Mouse (Mus musculus) adrenal gland, postnatal 14 days (tissue): ENCODE measurements around the gene Bbof1. TPM values are rescaled to one million over a fixed set of nuclear protein-coding genes. Genes with fewer than 3 reads are reported as not detected.

Experiments
- DNase-seq: peaks from one replicate; pipeline ENCODE4 v3.0.0; 2021; ENCODE audit warnings: mixed read lengths
- long read RNA-seq, 2 experiments: library from polyadenylated mRNA; stranded (forward); transcript quantifications; one replicate each; pipeline ENCODE4 v2.0.0; 2021
- total RNA-seq: library from RNA; stranded (reverse); gene quantifications from 2 replicates; pipeline ENCODE4 v1.2.3, GENCODE M21; 2021

The Bbof1 gene
- 3.9 and 7.2 TPM in 2 replicates for total RNA-seq
- long read RNA-seq, experiment 1, partial matches to known transcripts: 2 of 12 reads
- long read RNA-seq, experiment 1, other reads (novel, unspliced or antisense): 9 of 12 reads
- long read RNA-seq, experiment 2, partial matches to known transcripts: 3 of 10 reads
- long read RNA-seq, experiment 2, other reads (novel, unspliced or antisense): 6 of 10 reads

DNA sequence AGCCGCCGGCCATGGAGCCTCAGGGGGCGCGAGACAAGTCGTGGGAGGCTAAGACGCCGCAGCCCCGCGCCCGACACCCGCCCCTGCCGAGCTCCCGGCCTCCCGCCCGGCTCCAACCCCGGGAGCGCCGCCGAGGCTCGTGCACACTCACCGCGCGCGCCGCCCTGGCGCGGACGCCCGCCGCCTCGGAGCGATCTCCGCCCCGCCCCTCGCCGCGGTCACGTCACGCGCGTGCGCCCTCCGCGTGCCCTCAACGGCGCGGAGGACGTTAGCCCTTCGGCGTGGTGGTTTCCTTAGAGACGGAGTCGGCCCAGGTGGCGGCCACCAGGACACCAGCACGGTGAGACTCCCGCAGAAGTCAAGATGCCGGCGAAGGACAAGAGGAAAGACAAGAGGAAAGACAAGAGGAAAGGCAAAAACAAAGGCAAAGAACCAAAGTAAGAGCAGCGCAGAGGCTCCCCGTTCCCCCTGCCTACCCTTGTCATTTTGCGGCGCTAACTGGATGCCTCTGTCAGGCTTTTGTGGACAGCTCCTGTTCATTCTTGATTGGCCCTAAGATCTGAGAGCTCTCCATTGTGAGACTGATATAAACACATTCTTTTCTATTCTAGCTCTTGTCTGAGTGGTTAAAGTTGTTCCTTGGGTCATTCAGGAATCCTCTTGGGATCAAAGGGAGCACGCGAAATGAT is at the start of gene Bbof1, which contains the start of gene Entpd5:
Gene Bbof1, plus strand, starts transcription at position 253 of the 689 bp plus-strand sequence.
Gene Entpd5, minus strand, starts transcription at position 211 of the 689 bp plus-strand sequence.
- peak; percentile 96 for DNase-seq

DNA sequence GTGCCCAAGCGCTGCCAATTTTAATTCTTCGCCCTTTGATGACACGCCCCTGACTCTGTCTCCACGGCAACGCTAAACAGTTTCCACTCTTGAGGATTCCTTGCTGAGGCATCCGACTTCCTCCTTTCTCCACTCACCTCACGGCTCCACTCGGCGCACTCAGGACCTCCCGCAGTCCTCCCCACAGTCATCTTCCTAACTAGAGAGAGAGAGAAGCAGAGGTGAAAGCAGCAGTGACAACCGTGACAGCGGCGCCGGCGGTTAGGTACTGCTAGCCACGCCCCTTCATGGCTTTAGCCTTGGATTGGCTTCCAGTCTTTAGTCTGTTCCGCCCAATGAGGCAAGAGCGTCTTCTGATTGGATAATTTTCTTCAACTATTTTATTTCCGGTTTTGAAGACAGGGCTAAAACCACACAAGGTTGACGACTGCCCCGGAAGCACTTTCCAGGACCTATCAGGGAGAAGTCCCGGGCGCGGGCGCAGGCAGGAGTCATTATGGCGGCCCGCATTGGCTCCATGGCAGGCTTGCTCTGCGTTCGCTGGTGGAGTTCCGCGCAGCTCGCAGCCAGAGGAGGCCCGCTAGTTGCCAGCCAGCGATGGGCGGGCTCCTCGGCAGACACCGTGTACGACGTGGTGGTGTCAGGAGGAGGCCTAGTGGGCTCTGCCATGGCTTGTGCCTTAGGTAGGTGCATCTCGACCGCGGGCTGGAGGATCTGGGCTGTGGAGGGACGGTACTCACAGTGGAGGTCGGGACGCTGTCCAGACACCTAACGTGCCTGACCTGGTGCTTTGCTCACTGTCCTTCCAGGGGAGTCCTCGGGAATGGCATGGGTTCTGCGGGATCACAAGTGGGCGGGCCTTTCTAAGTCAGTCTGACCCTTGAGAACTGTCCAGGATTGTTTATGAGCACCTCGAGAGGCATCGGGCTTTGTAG is 47.0 kb upstream of the Bbof1 start, which contains the start of the genes Coq6 and Fam161b:
Gene Coq6, plus strand, starts transcription at position 103 of the 935 bp plus-strand sequence.
Gene Fam161b, minus strand, starts transcription at position 279 of the 935 bp plus-strand sequence.
- peak; percentile 98 for DNase-seq

DNA sequence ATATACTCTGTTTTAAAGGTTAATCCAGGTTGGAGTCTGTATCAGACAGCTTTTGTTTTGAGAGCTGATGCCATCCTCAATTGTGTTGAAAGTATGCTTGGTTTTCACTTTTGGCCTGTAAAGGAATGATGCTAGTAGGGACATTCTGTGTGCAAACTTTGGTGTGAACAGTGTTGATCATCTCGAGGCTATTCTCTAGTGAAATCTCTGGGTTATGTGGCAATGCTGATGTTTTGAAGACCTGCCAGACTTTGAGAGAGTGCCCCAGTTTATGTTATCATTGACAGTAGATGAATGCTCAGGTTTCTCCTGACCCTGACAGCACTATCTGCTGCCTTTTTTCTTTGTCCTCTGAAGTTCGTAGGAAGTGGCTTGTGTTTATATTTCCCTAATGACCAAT is 46.0 kb upstream of the Bbof1 start:
- peak; percentile 45 for DNase-seq

DNA sequence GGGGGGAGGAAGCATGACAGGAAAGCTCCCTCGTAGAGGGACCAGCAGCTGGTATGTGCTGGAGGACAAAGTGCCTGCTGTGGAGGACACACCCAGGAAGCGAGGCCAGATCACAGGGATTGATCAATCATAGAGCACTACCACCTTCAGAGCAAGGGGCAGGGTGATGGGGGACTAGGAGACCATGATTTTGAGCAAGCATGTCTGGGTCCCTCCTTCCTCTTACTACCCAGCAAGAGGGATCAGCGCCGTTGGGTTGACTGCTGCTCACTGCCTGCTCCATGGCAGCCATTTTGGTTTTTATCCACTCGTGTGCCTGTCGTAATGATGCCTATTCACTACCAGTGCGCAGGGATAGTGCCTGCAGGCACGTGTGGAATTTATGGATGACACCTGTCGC is 44.6 kb upstream of the Bbof1 start:
- DNase-seq: no peak

DNA sequence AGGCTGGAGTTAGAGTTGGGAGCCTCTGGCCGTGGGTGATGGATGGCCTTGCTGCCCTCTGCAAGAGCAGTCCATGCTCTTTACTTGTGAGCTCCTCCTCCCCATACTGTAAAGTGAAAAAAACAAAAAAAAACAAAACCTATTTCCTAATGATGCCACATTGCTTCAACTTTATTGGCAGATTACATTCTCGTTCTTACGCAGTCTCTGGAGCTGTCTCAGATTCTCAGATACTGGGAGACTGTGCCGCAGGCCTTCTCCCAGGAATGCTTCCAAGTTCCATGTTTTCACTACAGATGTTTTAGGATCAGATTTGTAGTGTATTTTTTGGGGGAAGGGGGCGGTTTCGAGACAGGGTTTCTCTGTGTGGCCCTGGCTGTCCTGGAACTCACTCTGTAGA is 43.7 kb upstream of the Bbof1 start:
- DNase-seq: no peak

DNA sequence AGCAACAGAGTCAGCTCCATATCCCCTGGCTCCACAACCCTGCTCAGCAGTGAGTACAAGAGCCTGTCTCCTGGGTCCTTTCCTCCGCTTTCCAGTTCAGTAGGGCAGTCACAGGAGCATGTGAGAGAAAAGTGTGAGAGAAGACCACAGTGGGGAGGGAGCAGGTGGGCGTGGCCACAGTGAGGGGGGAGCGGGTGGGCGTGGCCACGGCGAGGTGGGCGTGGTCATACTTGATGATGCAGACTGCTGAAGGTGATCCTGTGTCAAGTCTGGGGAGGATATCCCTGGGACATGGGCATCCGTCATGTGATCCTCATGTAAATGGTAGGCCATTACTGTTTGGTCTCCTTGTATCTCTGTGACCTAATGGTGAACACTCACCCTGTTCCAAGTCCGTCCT is 41.9 kb upstream of the Bbof1 start:
- no peak for DNase-seq

DNA sequence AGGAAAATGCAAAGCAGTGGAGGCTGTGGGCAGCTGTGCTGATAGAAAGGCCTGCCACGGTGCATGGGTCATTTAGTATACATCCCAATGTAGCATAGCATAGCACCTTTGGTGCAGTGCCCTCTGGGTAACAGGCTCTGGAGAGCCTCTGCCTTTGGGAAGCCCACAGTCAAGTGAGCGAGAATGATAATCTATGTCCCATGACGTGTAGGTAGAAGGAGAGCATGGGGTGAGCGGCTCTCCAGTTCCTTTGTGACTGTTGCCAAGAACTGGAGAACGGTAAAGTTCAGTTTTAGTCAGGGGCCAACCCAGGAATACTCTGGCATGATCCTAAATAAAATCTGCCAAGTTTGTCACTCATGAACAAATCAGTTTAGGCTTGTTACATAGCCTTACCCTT is 37.2 kb upstream of the Bbof1 start:
- DNase-seq: no peak

DNA sequence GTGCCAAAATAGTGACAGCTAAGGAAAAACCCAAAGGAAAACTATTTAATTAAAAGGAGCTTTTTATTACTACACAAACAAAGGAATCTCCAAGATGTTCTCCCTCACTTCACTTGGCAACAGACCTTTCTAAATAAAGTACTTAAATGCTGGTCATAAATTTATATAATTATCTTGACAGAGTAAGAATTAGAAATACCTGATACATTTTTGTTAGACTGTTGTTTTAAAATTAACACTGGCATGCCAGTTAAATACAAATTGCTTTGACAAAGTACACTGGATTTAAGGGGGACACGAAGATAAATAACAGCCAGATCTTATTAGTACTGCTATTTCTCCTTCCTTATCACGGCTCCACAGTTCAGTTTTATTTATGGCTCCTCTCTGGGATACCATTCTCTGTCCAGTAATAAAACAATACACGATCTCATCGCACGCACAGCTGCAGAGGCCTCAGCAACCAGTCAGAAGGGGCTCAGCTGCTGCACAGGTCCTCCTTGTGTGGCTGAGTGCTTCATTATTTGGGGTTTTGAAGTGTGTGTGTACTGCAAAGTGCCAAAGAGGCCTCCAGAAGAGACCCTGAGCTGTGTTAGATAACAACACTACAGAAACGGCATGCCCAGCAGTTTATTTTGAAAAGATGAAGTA is 34.9 kb upstream of the Bbof1 start:
- DNase-seq: no peak

DNA sequence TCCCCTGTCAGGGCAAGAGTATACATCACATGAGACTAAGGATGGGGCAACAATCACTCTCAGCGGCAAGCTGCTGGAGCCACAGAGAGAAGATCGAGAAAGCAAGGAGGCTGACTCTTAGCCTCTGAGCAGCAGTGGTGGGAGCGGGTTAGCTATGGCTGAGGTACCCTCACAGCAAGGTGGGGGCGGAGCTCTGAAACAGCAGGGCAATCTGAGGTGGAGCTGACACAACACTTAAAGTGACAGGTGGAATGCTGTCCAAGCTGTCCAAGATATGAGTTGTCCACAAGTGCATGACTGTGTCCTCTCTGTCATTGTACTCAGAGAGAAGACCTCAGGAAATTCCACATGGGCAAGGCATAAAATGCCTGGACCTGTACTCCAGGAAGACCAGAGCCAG is 26.5 kb upstream of the Bbof1 start:
- DNase-seq: no peak

DNA sequence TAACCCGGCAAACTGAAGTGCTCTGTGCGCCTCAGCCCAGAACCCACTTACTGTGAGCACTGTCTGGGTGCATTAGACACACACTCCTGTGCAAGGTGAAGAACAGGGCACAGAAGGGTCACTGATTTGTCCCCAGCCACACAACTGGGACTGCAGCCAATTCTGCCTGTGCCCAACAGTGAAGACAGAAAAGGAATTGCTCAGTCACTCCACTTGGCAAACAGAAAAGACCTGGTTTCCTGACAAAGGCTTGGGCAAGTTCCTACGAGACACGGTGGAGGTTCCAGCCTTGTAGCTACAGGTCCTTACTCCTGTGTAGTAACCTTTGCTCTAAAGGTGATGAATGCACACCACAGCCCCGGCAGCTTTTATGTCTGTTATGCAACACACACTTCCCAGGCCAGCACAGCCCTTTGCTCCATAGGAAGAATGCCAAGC is 24.2 kb upstream of the Bbof1 start:
- DNase-seq: peak; percentile 75

DNA sequence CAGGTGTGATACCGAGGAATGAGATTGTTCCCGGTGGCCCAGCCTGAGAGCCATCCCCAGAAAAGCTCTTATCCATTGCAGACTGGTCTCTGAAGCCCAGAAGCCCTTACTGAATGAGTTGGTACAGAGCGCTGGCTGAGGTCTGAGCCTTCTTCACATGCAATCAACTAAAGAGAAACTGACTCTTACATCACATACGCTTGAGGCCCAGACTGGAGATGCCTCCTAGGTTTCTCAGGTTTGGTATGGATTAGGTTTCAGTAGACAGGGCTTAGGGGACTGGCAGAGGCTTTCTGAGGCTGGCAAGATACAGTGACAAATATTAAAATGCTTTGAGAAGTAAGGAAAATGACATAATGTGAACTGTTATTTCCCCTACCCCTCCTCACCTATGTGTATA is 23.5 kb upstream of the Bbof1 start:
- no peak for DNase-seq

DNA sequence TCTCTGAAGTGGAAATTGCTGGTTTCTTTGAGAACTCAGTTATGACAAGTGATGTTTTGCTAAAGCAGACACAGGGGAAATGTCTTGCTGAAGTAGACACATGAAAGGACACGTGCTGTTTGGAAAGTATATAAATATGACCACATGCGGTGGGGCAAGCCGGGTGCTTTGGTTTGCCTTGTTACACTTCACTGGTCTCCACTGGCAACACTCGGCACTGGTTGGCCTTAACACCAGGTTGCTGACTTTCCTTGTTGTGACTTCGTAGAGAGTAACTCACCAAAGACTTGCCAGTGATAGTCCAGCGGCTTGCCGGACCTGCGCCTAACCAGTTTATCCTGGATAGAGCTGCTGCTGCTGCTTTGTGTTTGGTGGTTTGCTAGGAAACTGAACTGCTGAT is 20.8 kb upstream of the Bbof1 start:
- no peak for DNase-seq

DNA sequence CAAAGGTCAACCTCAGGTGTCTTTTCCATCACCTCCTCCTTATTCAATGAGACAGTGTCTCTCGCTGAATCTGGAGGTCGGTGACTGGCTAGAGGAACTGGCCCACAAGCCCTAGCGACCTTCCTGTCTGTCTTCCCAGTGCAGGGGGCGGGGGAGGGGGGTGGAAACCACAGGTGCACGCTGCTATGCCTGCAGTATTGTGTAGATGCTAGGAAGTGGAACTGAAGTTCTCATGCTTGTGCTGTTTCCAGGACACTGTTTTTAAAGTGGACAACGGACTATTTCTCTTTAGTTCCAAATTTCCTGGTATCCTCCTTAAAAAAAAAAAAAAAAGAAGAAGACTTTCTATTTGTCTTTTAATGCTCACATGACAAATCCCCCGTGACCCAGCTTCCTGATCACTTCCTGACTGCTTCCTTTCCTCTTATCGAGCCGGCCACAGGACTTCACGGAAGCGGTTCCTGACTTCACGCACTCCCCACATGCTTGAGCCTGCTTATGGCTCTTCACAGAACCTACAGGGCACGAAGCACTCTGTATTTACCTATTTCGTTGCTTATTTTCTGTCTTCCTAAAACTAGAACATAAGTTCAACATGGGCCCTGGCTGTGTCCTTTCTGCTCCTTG is 20.0 kb upstream of the Bbof1 start:
- no peak for DNase-seq

DNA sequence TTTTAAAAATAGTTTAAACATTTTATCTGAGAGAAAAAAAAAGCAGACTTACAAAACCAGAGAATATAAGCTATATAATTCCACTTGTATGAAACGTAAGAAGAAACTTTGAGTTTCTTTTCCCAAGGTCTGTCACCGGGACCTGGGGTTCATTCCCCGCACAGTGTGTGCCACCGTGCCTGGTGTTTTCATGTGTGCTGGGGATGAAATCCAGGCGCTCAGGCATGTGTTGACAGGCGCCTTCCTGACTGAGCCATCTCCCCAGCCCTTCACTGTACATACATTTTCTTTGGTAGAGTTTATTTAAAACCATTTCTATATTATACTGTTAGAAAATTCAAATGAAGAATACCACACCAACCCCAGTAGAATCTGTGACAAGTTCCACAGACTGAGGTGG is 18.5 kb upstream of the Bbof1 start:
- no peak for DNase-seq

DNA sequence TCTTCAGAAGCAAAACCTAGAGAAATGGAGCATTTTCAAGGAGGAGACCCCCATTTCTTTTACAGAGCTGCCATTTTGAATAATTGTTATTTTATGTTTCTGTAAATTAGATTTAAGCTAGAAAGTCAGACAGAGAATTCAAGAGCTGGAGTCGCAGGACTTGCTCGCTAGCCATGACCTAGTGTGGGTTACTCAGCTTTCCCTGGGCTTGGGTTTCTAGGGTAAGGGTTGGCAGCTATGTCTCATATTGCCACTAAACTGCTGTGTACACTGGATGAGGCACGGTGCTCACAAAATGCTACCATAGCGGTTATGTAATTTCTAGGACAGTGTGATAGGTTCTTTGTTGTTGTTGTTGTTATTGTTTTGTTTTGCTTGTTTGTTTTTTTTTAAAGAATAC is 16.2 kb upstream of the Bbof1 start:
- no peak for DNase-seq

DNA sequence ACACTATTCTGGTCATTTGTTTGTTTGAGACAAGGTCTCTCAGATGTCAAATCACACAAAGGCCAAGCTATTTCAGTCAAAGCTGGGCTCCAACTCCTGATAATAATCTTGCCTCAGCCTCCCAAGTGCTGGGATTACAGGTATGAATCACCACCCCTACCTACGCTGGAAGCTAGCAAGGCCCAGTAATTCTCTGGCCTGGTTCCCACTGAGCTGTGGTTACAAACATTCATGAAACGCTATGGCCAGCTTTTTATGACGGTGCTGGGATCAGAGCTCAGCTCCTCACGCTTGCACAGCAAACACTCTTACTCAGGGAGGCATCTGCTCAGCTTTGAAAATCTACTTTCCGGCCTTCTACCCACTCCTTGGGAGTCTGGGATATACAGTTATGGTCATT is 15.0 kb upstream of the Bbof1 start:
- no peak for DNase-seq

DNA sequence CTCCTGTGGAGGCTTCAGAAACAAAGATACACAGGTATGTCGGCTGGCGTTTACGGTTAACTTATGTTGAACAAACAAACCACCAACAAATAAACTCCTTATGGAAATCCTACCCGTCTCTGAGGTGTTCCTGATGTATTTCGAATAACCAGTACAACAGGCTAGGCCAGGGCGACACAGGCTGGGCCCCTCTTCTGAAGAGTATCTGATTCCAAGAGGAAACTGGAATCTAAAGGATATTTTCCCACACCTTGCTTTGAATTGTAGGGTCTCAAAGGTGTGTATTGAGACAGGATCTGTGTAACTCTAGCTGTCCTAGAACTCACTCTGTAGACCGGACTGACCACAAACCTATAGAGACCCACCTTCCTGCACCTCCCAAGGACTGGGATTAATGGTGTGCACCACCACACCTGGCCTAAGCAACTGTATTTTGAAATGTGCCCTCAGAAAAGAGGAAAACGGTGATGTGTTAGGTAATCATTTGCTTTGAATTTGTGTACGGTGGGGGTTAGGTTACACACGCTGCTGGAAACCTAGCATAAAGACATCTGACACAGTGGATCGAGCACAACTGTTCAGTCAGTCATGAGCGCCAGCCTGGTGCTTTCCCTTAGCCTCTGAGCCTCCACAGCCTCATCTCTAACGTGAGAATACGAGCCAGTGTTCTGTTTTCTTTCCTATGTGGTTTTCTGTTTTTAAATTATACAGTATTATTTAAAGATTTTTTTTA is 11.8 kb upstream of the Bbof1 start:
- no peak for DNase-seq

DNA sequence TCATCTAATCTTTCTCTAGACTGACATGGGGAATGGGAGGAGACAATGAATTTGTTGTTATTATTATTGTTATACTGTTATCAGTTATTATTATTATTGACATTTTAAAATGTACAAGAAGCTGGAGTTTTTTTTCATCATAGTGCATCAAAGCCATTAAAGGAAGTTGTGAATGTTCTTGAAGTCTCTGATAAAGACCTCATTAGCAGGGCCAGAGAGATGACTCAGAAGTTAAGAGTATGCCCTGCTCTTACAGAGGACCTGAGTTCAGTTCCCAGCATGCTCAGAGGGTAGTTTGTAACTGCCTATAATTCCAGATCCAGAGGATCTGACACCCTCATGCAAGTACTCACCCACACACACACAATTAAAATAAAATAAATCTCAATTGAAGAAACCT is 11.2 kb upstream of the Bbof1 start:
- DNase-seq: no peak

DNA sequence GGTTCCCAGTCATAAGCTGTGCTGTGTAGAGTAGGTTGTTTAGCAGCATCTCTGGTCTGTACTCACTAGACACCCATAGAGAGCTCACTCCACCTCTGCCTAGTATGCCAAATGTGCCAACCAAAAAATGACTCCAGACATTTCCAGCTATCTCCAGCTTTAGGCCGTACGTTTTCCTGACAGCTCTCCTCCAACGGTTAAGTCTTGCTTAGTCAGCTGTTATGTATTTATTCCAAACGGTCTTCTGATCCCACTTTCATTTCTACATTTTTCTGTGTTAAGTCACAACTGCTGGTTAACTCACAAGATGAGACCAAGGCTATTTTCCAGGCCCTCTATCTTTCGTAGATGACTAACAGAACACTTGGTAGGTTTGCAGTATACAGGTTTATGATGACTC is 10.2 kb upstream of the Bbof1 start:
- DNase-seq: no peak

DNA sequence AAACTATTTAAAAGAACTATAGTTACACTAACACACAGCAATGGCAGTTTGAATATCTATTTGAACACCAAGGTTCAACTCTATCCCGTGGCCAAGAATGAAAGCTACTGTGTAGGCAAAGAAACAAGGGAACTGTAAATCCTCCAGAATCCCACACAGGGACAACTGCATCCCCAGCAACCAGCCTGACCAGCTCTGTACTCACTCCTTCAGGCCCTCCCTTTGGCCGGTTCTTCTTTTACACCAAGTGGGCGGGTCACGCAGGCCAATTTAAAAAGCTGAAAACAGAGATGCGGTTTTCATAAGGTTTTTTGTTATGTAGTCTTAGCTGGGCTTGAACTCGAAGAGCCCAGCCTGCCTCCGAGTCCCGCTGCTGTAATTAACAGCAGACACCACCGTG is 9.7 kb upstream of the Bbof1 start:
- peak; percentile 16 for DNase-seq

DNA sequence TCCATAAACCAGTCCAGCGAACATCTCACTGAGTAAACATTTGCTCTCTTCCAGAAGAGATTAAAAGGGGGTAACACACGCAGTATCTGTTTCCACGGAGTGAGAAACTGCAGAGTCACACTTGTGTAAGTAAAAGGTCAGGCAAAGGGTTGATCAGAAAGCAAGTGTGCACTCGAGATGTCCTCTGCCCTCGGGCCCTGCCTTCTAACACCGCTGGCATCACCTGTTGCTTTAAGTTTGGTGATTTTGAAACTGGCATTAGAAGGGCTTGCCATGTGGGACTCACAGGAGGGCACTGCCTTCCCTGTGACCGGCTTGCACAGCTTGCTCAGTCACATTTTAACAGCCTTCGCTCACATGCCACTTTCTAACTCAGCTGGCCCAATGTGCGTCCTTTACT is 9.2 kb upstream of the Bbof1 start:
- DNase-seq: peak; percentile 31
